Mouse (Mus musculus): ENCODE results near the gene Stat4. TPM values are rescaled to one million over a fixed set of nuclear protein-coding genes. Genes with fewer than 3 reads are reported as not detected.
A peak's percentile ranks its signal among the peaks of the same experiment; 100 is the strongest.

The Stat4 gene
- polyA plus RNA-seq (2021), result not detected

- in situ Hi-C loops (cut with MboI; ENCODE audit: low pct_unique_long_range_greater_than_20kb), result no loop called here
- ChIA-PET POLR2A (no interaction called here), CTCF (no interaction called here)
- no peak for TF ChIP-seq CTCF (IDR thresholded peaks at IDR 0.05)
- ATAC-seq (no peak), DNase-seq (ENCODE audit: low read depth, low spot score) (no peak)
- H3K27me3 ChIP-seq, result peaks cover 7% of the 10 kb centered on the region
Observed at GRCm38 (mm10) chr1:51986848-51987247, at the start of gene Stat4. TSS of gene Stat4 (plus strand) at chr1:51987148.

- H3K27me3 ChIP-seq, result no peaks in the 10 kb centered on the region
- ChIA-PET POLR2A (interaction anchor here (0.9 kb wide), 1 partner anchor 23 kb away, joined by 3 read pairs; no protein-coding TSS in a partner anchor), CTCF (no interaction called here)
- TF ChIP-seq CTCF (IDR thresholded peaks at IDR 0.05), result no peak
- no peak for DNase-seq (ENCODE audit: low read depth, low spot score)
- no peak for ATAC-seq
- in situ Hi-C loops (cut with MboI; ENCODE audit: low pct_unique_long_range_greater_than_20kb), result no loop called here
Observed at GRCm38 (mm10) chr1:51938357-51938756, 48.6 kb upstream of the Stat4 start.

GRCm38 (mm10) chr1:51944755-51945154, 42.2 kb upstream of the Stat4 start:
- peak; percentile 67 for TF ChIP-seq CTCF (IDR thresholded peaks at IDR 0.05)
- in situ Hi-C loops (cut with MboI; ENCODE audit: low pct_unique_long_range_greater_than_20kb), result loop anchor here (5.0 to 10.0 kb wide), 2 partner anchors 270 to 297 kb away; no protein-coding TSS in a partner anchor
- POLR2A ChIA-PET, result no interaction called here
- H3K27me3 ChIP-seq, result peaks cover 19% of the 10 kb centered on the region
- ATAC-seq (no peak), DNase-seq (ENCODE audit: low read depth, low spot score) (peak; percentile 7)
- CTCF ChIA-PET, result interaction anchor here (0.8 to 3.1 kb wide), 5 partner anchors 27 to 297 kb away, joined by 3 to 12 read pairs (median 3); no protein-coding TSS in a partner anchor

GRCm38 (mm10) chr1:51947116-51947515, 39.8 kb upstream of the Stat4 start:
- peaks cover 20% of the 10 kb centered on the region for H3K27me3 ChIP-seq
- no peak for TF ChIP-seq CTCF (IDR thresholded peaks at IDR 0.05)
- DNase-seq (ENCODE audit: low read depth, low spot score) (no peak), ATAC-seq (no peak)
- ChIA-PET POLR2A (no interaction called here), CTCF (interaction anchor here (3.1 kb wide), 1 partner anchor 278 kb away, joined by 12 read pairs; no protein-coding TSS in a partner anchor)
- in situ Hi-C loops (cut with MboI; ENCODE audit: low pct_unique_long_range_greater_than_20kb), result loop anchor here (5.0 to 10.0 kb wide), 2 partner anchors 272 to 300 kb away; no protein-coding TSS in a partner anchor

- H3K27me3 ChIP-seq, result peaks cover 28% of the 10 kb centered on the region
- ATAC-seq, result no peak
- in situ Hi-C loops (cut with MboI; ENCODE audit: low pct_unique_long_range_greater_than_20kb), result no loop called here
- ChIA-PET POLR2A (no interaction called here), CTCF (interaction anchor here (1.2 kb wide), 1 partner anchor 320 kb away, joined by 3 read pairs; no protein-coding TSS in a partner anchor)
- no peak for DNase-seq (ENCODE audit: low read depth, low spot score)
- TF ChIP-seq CTCF (IDR thresholded peaks at IDR 0.05), result no peak
Observed at GRCm38 (mm10) chr1:51964647-51965046, 22.3 kb upstream of the Stat4 start.

- TF ChIP-seq CTCF (IDR thresholded peaks at IDR 0.05), result no peak
- ChIA-PET CTCF (no interaction called here), POLR2A (interaction anchor here (1.2 kb wide), 1 partner anchor 11 kb away, joined by 3 read pairs; no protein-coding TSS in a partner anchor)
- H3K27me3 ChIP-seq, result peaks cover 15% of the 10 kb centered on the region
- in situ Hi-C loops (cut with MboI; ENCODE audit: low pct_unique_long_range_greater_than_20kb), result no loop called here
- no peak for DNase-seq (ENCODE audit: low read depth, low spot score)
- ATAC-seq, result no peak
Observed at GRCm38 (mm10) chr1:51968994-51969393, 18.0 kb upstream of the Stat4 start.

GRCm38 (mm10) chr1:51970182-51970581, 16.8 kb upstream of the Stat4 start:
- DNase-seq (ENCODE audit: low read depth, low spot score), result no peak
- in situ Hi-C loops (cut with MboI; ENCODE audit: low pct_unique_long_range_greater_than_20kb), result no loop called here
- no peak for ATAC-seq
- ChIA-PET POLR2A (interaction anchor here (0.6 kb wide), 1 partner anchor 616 kb away, joined by 3 read pairs; no protein-coding TSS in a partner anchor), CTCF (no interaction called here)
- H3K27me3 ChIP-seq, result peaks cover 15% of the 10 kb centered on the region
- TF ChIP-seq CTCF (IDR thresholded peaks at IDR 0.05), result no peak

GRCm38 (mm10) chr1:51975589-51975988, 11.4 kb upstream of the Stat4 start:
- CTCF ChIA-PET, result no interaction called here
- H3K27me3 ChIP-seq, result peaks cover 19% of the 10 kb centered on the region
- POLR2A ChIA-PET, result no interaction called here
- in situ Hi-C loops (cut with MboI; ENCODE audit: low pct_unique_long_range_greater_than_20kb), result no loop called here
- DNase-seq (ENCODE audit: low read depth, low spot score) (no peak), ATAC-seq (no peak)
- no peak for TF ChIP-seq CTCF (IDR thresholded peaks at IDR 0.05)

GRCm38 (mm10) chr1:51979048-51979447, 7.9 kb upstream of the Stat4 start:
- ChIA-PET CTCF (no interaction called here), POLR2A (no interaction called here)
- DNase-seq (ENCODE audit: low read depth, low spot score), result no peak
- in situ Hi-C loops (cut with MboI; ENCODE audit: low pct_unique_long_range_greater_than_20kb), result no loop called here
- no peak for TF ChIP-seq CTCF (IDR thresholded peaks at IDR 0.05)
- ATAC-seq, result no peak
- H3K27me3 ChIP-seq, result peaks cover 27% of the 10 kb centered on the region

- in situ Hi-C loops (cut with MboI; ENCODE audit: low pct_unique_long_range_greater_than_20kb), result no loop called here
- peaks cover 7% of the 10 kb centered on the region for H3K27me3 ChIP-seq
- POLR2A ChIA-PET, result no interaction called here
- ATAC-seq, result no peak
- no peak for TF ChIP-seq CTCF (IDR thresholded peaks at IDR 0.05)
- CTCF ChIA-PET, result no interaction called here
- no peak for DNase-seq (ENCODE audit: low read depth, low spot score)
Observed at GRCm38 (mm10) chr1:51991983-51992609, 5.1 kb downstream of the Stat4 start.

- CTCF ChIA-PET, result no interaction called here
Observed at GRCm38 (mm10) chr1:51996056-51996455, 9.1 kb downstream of the Stat4 start.

More at GRCm38 (mm10) chr1:51996056-51996455, 9.1 kb downstream of the Stat4 start:
- H3K27me3 ChIP-seq, result peaks cover 17% of the 10 kb centered on the region
- no peak for ATAC-seq
- POLR2A ChIA-PET, result interaction anchor here (0.6 kb wide), 1 partner anchor 1220 kb away, joined by 4 read pairs; no protein-coding TSS in a partner anchor
- no peak for TF ChIP-seq CTCF (IDR thresholded peaks at IDR 0.05)
- in situ Hi-C loops (cut with MboI; ENCODE audit: low pct_unique_long_range_greater_than_20kb), result loop anchor here (5.0 kb wide), 1 partner anchor 101 kb away; no protein-coding TSS in a partner anchor
- no peak for DNase-seq (ENCODE audit: low read depth, low spot score)
